Mouse (Mus musculus) adrenal gland, adult 2 months (tissue): Measurements from ENCODE around the gene Shisa3. TPM values are rescaled to one million over a fixed set of nuclear protein-coding genes. Genes with fewer than 3 reads are reported as not detected.

Experiments
- DNase-seq: peaks from one replicate; pipeline ENCODE4 v3.0.0; 2021
- polyA plus RNA-seq: library from polyadenylated mRNA; depleted of rRNA; stranded (reverse); fragments of >200 nt; gene quantifications from 2 replicates; pipeline ENCODE4 v1.2.3, GENCODE M21; 2012
- total RNA-seq, 2 experiments: library from RNA; stranded (reverse); gene quantifications; 2 replicates each; pipeline ENCODE4 v1.2.3; 2021

Shisa3 gene
- total and polyA plus RNA-seq, 3 experiments = 0.35 to 1.3 (median 0.83) TPM

DNA sequence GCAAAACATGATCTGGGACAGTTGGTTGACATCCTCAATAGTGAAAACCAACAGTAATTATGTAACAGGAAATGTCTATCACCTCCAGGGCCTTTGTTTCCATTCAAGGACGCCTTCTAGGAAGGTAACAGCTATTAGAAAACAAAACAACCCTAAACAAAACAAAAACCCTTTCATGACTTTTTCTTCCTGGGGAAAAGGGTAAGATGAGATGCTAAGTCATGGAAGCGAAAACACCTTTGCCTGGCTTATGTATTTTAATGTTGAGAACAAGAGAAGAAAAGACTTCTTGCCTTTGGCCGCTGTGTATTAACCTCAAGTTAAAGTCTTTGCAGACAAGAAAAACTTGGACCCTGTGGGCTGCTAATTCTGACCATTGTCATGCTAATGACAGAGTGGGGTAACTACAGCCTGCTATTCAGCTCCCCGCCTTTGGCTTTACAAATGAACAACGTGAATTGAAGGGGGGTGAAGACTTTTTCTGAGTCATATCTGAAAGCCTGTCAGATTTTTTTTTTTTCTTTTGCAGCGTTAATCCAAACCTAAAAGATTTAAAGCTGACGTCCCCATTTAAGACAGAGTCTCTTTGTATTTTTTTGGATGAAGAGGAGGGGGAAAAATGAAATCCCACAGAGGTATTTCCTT, 25.6 kb downstream of the Shisa3 start:
- no peak for DNase-seq

GRCm38 (mm10) chr5:67633831-67634268, 26.2 kb downstream of the Shisa3 start:
- no peak for DNase-seq

GRCm38 (mm10) chr5:67634339-67634738, 26.7 kb downstream of the Shisa3 start:
- no peak for DNase-seq

DNA sequence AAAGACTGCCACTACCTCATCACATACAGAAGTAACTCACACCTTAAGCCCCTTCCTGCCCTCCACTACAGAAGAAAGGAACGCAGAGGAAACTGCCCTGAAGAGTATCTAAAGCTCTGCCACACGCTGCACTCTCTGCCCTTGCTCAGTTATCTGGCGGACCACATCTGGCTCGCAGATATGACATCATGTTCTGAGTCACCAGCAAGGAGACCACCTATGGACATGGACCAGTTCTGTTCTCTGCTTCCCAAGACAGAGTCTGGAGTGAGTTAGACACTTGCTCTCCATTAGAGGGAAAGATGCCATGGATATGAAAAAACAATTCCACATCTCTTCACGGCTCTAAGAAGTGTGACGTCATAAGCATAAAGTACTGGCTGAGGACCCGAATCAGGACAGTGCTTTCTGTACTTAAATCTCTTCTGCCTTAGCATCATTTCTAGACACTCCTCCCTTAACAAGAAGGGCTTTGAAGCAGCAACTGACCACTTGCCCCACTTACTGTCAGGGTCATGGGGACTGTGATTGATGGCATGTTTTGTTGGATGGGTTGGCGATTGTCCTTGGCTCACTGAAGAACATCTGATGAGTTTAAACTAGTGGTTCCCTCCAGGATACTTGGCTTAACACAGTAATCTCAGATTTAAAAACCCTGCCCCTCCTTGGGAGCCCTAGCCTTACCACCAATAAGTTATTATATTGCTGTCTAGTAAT, 33.1 kb downstream of the Shisa3 start:
- DNase-seq = no peak

DNA sequence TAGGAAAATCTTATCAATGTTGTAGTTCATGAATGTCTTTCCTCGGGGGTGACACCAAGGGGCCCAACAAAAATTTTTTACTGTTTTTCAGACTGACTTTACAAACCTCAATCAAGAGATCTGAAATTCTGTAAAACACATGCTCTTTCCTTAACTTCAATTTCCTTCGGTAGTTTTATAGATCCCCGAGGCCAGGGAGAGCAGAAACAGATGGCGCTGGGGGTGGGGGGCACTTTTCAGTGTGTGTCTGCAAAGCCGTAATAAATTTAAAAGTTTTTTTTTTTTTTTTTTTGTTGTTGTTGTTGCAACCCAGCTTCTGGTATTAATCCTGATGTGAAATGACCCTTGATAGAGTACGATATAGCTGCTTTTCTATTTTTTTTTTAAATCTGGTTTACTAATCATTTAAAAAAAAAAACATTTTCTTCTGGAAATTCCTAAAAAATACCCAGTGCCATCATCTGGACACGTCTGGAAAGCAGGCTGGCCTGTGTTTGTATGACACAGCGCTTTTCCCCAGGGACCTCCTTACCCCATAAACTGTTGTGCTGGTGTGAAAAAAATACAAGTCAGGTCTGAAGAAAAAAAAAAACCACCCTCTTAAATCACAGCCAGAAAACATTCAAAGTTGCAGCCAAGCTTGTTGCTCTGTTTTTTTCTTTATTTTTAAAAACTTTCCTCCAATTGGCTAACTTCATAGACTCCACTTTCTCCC, 33.9 kb downstream of the Shisa3 start:
- DNase-seq = no peak

- DNase-seq = no peak
Observed at GRCm38 (mm10) chr5:67643537-67644255, 36.0 kb downstream of the Shisa3 start.

DNA sequence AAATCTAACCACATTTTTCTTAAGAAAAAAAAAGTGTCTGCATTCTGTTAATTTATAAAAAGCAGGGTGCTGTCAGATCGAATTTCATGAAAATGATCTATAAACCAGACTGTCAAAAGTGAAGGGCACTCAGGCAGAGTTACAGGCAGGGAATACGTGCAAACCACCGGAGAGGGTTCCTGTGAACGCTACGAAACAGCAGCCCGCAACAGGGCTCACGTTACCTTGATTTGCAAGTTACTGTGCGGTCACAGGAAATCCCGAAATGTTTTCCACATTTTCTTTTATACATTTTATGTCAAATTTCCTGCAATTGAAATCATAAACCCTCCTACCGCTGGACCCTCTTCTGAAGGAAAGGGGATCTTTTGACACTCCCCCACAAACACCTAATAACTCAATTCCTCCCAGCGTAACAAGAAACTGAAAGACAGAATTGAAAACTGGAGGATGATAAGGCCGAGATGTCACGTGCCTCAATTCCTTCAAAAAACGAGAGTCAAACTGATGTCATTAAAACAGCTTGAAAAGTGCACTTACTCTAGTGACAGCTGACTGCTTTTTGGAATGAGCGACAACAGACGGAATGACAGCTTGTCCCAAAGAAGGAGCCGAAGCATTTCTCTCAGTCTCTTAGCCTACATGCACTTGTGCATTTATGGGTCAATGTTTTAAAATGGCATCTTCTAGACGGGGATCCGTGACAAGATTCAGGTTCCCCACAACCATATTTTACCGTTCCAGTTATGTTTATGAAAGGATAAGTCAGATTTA, 39.3 kb downstream of the Shisa3 start:
- DNase-seq = no peak

DNA sequence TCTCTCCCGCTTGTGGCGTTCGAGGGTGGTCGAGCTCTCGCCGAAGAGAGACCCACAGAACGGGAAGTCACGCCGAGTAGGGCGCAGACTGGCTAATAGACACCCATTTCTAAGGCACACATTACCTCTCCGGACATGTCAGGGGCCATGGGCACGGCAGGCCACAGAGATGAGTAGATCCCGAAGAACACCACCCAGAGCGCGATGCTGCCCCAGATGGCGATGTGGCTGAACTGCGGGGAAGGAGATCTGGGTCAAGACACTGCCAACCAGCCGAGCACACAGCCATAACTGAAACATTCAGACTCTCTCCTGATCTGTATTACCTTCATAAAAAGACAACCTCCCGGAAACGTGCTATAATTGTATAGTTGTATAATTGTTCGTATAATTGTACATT, 39.9 kb downstream of the Shisa3 start:
- DNase-seq = peak; percentile 17

- DNase-seq = no peak
Observed at GRCm38 (mm10) chr5:67649156-67649555, 41.5 kb downstream of the Shisa3 start.

GRCm38 (mm10) chr5:67650021-67650420, 42.3 kb downstream of the Shisa3 start:
- no peak for DNase-seq

GRCm38 (mm10) chr5:67652468-67652867, 44.8 kb downstream of the Shisa3 start:
- DNase-seq = no peak

GRCm38 (mm10) chr5:67653543-67653942, 45.9 kb downstream of the Shisa3 start:
- DNase-seq = no peak

DNA sequence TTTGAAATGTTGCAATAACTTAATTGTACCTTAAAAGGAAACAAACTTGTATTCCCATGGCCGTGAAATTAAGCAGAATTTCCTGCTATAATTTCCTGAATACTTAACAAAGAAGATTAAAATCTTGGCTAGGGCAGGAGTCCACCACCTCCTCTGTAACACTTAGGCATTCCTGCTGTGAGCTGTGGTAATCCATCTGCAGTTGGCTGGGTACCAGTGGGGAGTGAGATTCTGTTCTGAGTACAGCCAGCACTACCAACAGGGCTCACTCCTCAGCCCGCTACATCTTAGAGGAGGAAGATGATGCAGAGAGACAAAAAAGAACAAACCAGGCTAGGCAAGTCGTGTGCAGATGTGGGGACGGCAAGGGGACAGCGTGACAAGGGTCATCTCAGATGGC, 46.9 kb downstream of the Shisa3 start:
- no peak for DNase-seq

DNA sequence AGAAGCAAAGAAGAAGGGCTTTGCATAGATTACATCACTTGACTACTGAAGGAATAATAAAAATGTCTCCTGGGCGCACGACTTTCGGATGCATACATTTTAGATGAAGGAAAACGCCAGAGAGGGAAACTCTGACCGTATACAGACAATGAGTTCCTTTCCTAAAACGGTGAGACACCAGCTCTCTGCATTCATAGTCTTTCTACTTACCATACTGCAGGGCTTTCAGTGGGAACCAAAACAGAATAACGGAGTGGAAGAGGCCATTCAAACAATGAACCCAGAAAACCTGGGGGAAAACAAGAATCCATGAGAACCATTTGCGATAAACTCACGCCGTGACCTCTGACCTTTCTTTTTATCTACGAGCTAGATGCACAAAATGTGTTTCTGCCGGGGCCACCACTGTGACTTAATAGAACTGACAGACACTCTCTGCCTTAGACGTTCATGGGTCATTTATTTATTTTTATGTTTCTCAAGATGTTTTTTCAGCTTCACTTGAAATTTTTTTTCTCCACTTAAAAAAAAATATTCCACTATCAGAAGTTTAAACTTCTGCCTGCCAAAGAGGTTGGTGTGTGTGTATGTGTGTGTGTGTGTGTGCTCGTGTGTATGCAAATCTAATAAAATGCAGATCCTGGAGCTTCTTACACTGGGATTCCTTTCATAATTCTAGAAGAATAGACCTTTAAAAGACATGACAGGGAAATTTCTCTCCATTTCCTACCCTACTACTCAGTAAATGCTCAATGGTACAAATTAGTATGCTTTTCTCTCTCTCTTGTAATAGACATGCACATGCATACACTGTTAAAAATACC, 48.2 kb downstream of the Shisa3 start:
- no peak for DNase-seq

GRCm38 (mm10) chr5:67656821-67657259, 49.2 kb downstream of the Shisa3 start:
- DNase-seq = no peak

- DNase-seq = no peak
Observed at GRCm38 (mm10) chr5:67659864-67660263, 52.2 kb downstream of the Shisa3 start.

GRCm38 (mm10) chr5:67662715-67663114, 55.0 kb downstream of the Shisa3 start:
- DNase-seq = no peak

DNA sequence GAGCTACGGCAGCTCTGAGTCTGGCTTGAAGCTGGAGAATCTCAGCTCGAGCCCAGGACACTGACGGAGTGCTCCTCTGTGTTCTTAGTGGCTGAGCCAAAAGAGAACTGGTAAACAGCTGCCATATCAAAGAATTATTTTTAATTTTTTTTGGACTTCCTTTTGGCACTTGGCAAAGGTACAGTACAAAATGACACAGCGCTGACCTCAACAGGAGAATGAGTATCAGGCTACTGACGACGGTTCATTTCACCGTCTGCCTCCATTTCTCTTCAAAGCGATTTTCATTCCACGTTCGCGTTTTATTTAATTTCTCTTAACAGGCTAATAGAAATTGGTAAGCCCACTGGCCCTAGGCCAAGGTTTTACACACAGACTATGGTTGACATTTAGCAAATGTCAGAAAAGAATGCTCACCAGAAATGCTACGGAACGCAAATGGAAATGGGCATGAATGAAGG, 61.8 kb downstream of the Shisa3 start:
- DNase-seq = peak; percentile 56

- DNase-seq = no peak
Observed at GRCm38 (mm10) chr5:67670158-67670557, 62.5 kb downstream of the Shisa3 start.

- DNase-seq = no peak
Observed at GRCm38 (mm10) chr5:67673008-67673407, 65.3 kb downstream of the Shisa3 start.
